Mouse (Mus musculus): ENCODE data around the gene Ndufb6. TPM values are rescaled to one million over a fixed set of nuclear protein-coding genes. Genes with fewer than 3 reads are reported as not detected.

Ndufb6 gene
- polyA plus RNA-seq, 1 experiment from 2014 or later: 542 TPM

- 81% methylated on average over 4 of the region's 4 CpGs for WGBS
- ATAC-seq (replicated peaks; ENCODE audit: low FRiP score, low read depth): no peak
- TF ChIP-seq CTCF (IDR thresholded peaks at IDR 0.05; ENCODE audit: low read depth): no peak
Measured at GRCm38 (mm10) chr4:40236829-40237228, 42.4 kb downstream of the Ndufb6 start.

DNA sequence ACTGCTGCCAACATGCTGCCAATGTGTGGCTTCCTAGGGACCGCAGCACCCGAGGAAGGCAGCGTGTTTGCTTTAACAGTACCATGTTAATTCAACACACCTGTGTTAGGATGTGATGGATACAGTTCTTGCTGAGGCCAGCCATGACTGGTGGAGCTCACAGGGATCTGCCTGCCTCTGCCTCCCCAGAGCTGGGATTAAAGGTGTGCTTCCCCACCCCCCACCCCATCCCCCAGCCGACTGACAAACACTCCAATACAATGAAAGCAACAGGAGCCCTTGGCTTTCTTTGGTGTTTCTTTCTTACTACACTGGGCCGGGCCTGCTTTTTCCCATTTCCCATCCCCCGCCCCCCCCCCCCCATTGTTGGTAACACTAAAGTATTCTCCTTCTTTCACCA lies 45.0 kb downstream of the Ndufb6 start:
- H3K27ac ChIP-seq: no peak overlapping the region
- ATAC-seq (replicated peaks; ENCODE audit: low FRiP score, low read depth) (no peak), DNase-seq (ENCODE audit: low spot score) (no peak)
- 86% methylated on average over 6 of the region's 6 CpGs for WGBS
- no peak for TF ChIP-seq CTCF (IDR thresholded peaks at IDR 0.05; ENCODE audit: low read depth)
- no peaks in the 10 kb centered on the region for H3K9me3 ChIP-seq (replicated peaks; ENCODE audit: low read length)
- no peak overlapping the region for H3K4me2 ChIP-seq (ENCODE audit: low read length)
- H3K4me3 ChIP-seq (replicated peaks; ENCODE audit: low read depth, low read length): no peak overlapping the region
- peaks cover 6% of the 10 kb centered on the region; the same call in 1 of the 2 replicates for H3K4me1 ChIP-seq (replicated peaks; ENCODE audit: insufficient read depth, low read length)
- H3K27me3 ChIP-seq (ENCODE audit: insufficient read depth, low read length): no peaks in the 10 kb centered on the region
- H3K9ac ChIP-seq (ENCODE audit: low read depth, low read length): no peak overlapping the region
- no peaks in the 10 kb centered on the region for H3K36me3 ChIP-seq (ENCODE audit: insufficient read depth, low read length)

More at GRCm38 (mm10) chr4:40236829-40237228, 42.4 kb downstream of the Ndufb6 start:
- Histone ChIP-seq H3K4me1 (replicated peaks; ENCODE audit: insufficient read depth, low read length) (peaks cover 6% of the 10 kb centered on the region; the same call in 1 of the 2 replicates), H3K27me3 (ENCODE audit: insufficient read depth, low read length) (no peaks in the 10 kb centered on the region), H3K4me2 (ENCODE audit: low read length) (no peak overlapping the region), H3K9ac (ENCODE audit: low read depth, low read length) (no peak overlapping the region), H3K9me3 (replicated peaks; ENCODE audit: low read length) (no peaks in the 10 kb centered on the region), H3K27ac (no peak overlapping the region), H3K4me3 (replicated peaks; ENCODE audit: low read depth, low read length) (no peak overlapping the region), H3K36me3 (ENCODE audit: insufficient read depth, low read length) (no peaks in the 10 kb centered on the region)
- no peak for DNase-seq (ENCODE audit: low spot score)

DNA sequence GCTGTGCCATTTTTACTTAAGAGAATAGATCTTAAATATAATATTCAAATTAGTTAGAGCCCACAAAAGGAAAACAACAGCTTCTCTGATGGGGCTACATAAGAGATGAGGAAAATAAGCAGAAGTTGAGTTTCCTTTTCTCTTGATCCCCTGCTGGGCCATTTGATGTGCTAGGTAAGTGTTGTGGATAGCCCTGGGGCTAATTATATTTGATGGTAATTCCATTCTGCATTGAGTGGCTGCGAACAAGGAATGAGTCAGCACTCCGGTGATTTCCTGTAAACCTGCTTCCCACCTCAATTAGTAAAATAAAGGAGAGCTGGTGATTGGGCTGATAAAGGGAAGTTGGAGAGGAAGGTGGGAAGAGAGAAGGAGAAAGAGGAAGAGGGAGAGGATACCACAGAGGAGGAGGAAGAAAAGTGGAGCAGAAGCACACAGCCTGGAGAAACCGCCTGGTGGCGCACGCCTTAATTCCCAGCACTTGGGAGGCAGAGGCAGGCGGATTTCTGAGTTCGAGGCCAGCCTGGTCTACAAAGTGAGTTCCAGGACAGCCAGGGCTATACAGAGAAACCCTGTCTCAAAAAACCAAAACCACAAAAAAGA lies 46.1 kb downstream of the Ndufb6 start:
- Histone ChIP-seq H3K9me3 (replicated peaks; ENCODE audit: low read length) (no peaks in the 10 kb centered on the region), H3K36me3 (ENCODE audit: insufficient read depth, low read length) (no peaks in the 10 kb centered on the region), H3K4me3 (replicated peaks; ENCODE audit: low read depth, low read length) (no peak overlapping the region), H3K4me1 (replicated peaks; ENCODE audit: insufficient read depth, low read length) (no peaks in the 10 kb centered on the region), H3K9ac (ENCODE audit: low read depth, low read length) (no peak overlapping the region), H3K27ac (no peak overlapping the region), H3K27me3 (ENCODE audit: insufficient read depth, low read length) (no peaks in the 10 kb centered on the region), H3K4me2 (ENCODE audit: low read length) (no peak overlapping the region)
- DNase-seq (ENCODE audit: low spot score) (no peak), ATAC-seq (replicated peaks; ENCODE audit: low FRiP score, low read depth) (no peak)
- no peak for TF ChIP-seq CTCF (IDR thresholded peaks at IDR 0.05; ENCODE audit: low read depth)
- WGBS: 93% methylated on average over 7 of the region's 7 CpGs

DNA sequence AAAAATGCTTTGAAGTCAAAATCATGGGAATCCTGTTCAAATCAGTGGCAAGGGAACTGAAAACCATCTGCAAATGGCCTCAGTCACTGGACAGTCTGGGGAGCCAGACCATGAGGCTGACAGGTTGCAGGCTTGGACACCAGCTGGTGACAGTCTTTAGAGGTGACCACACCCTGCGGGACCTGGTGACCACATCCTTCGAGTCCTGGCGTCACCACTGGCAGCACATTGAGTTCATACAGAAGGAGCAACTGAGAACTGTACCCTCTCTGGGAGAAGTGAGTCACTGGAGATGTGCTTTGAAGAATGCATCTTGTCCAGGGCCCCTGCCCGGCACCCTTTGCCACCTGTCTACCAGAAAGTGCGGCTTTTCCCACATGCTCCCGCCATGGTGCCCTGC lies 49.5 kb downstream of the Ndufb6 start:
- Histone ChIP-seq H3K27ac (no peak overlapping the region), H3K36me3 (ENCODE audit: insufficient read depth, low read length) (0 out of 2 replicates have a peak, but pooled peaks cover 11% of the 10 kb centered on the region), H3K9ac (ENCODE audit: low read depth, low read length) (no peak overlapping the region), H3K4me3 (replicated peaks; ENCODE audit: low read depth, low read length) (no peak overlapping the region), H3K4me2 (ENCODE audit: low read length) (no peak overlapping the region), H3K27me3 (ENCODE audit: insufficient read depth, low read length) (no peaks in the 10 kb centered on the region), H3K9me3 (replicated peaks; ENCODE audit: low read length) (no peaks in the 10 kb centered on the region), H3K4me1 (replicated peaks; ENCODE audit: insufficient read depth, low read length) (no peaks in the 10 kb centered on the region)
- ATAC-seq (replicated peaks; ENCODE audit: low FRiP score, low read depth) (no peak), DNase-seq (ENCODE audit: low spot score) (no peak)
- WGBS: 89% methylated on average over 6 of the region's 6 CpGs
- TF ChIP-seq CTCF (IDR thresholded peaks at IDR 0.05; ENCODE audit: low read depth): no peak

GRCm38 (mm10) chr4:40227886-40228285 lies 51.3 kb downstream of the Ndufb6 start:
- DNase-seq (ENCODE audit: low spot score) (no peak), ATAC-seq (replicated peaks; ENCODE audit: low FRiP score, low read depth) (no peak)
- H3K4me2 ChIP-seq (ENCODE audit: low read length): no peak overlapping the region
- no peaks in the 10 kb centered on the region for H3K4me1 ChIP-seq (replicated peaks; ENCODE audit: insufficient read depth, low read length)
- H3K27ac ChIP-seq: no peak overlapping the region
- H3K36me3 ChIP-seq (ENCODE audit: insufficient read depth, low read length): 0 out of 2 replicates have a peak, but pooled peaks cover 13% of the 10 kb centered on the region
- H3K27me3 ChIP-seq (ENCODE audit: insufficient read depth, low read length): no peaks in the 10 kb centered on the region
- no peaks in the 10 kb centered on the region for H3K9me3 ChIP-seq (replicated peaks; ENCODE audit: low read length)
- no peak overlapping the region for H3K9ac ChIP-seq (ENCODE audit: low read depth, low read length)
- no peak for TF ChIP-seq CTCF (IDR thresholded peaks at IDR 0.05; ENCODE audit: low read depth)
- 93% methylated on average over 7 of the region's 7 CpGs for WGBS
- no peak overlapping the region for H3K4me3 ChIP-seq (replicated peaks; ENCODE audit: low read depth, low read length)

DNA sequence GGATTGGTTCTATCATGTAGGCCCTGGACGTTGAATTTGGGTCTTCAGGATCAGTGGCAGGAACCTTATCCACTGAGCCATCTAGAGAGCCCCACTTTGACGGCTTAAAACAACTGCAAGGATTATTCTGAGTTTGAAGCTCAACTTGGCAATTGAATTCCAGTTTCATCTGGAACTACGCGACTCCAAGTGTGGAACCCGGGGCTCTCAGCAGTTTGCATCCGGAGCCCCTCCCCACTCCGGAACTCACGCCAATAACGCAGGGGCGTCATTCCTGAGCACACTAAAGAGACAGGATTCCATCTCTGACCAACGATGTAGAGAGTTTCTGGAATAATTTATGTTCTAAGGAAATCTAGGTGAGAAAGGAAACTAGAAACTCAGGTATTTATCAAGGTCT lies 52.1 kb downstream of the Ndufb6 start:
- no peaks in the 10 kb centered on the region for H3K9me3 ChIP-seq (replicated peaks; ENCODE audit: low read length)
- DNase-seq (ENCODE audit: low spot score) (no peak), ATAC-seq (replicated peaks; ENCODE audit: low FRiP score, low read depth) (no peak)
- TF ChIP-seq CTCF (IDR thresholded peaks at IDR 0.05; ENCODE audit: low read depth): no peak
- H3K27ac ChIP-seq: no peak overlapping the region
- H3K4me1 ChIP-seq (replicated peaks; ENCODE audit: insufficient read depth, low read length): no peaks in the 10 kb centered on the region
- 85% methylated on average over 11 of the region's 11 CpGs for WGBS
- no peak overlapping the region for H3K4me2 ChIP-seq (ENCODE audit: low read length)
- H3K4me3 ChIP-seq (replicated peaks; ENCODE audit: low read depth, low read length): no peak overlapping the region
- H3K36me3 ChIP-seq (ENCODE audit: insufficient read depth, low read length): 0 out of 2 replicates have a peak, but pooled peaks cover 16% of the 10 kb centered on the region
- no peak overlapping the region for H3K9ac ChIP-seq (ENCODE audit: low read depth, low read length)
- no peaks in the 10 kb centered on the region for H3K27me3 ChIP-seq (ENCODE audit: insufficient read depth, low read length)

GRCm38 (mm10) chr4:40226095-40226494 lies 53.1 kb downstream of the Ndufb6 start:
- Histone ChIP-seq H3K4me3 (replicated peaks; ENCODE audit: low read depth, low read length) (no peak overlapping the region), H3K9me3 (replicated peaks; ENCODE audit: low read length) (no peaks in the 10 kb centered on the region), H3K4me1 (replicated peaks; ENCODE audit: insufficient read depth, low read length) (no peaks in the 10 kb centered on the region), H3K4me2 (ENCODE audit: low read length) (no peak overlapping the region), H3K9ac (ENCODE audit: low read depth, low read length) (no peak overlapping the region), H3K27ac (no peak overlapping the region), H3K27me3 (ENCODE audit: insufficient read depth, low read length) (no peaks in the 10 kb centered on the region), H3K36me3 (ENCODE audit: insufficient read depth, low read length) (0 out of 2 replicates have a peak, but pooled peaks cover 18% of the 10 kb centered on the region)
- DNase-seq (ENCODE audit: low spot score): peak; percentile 17
- no peak for TF ChIP-seq CTCF (IDR thresholded peaks at IDR 0.05; ENCODE audit: low read depth)
- 67% methylated on average over 5 of the region's 5 CpGs for WGBS
- no peak for ATAC-seq (replicated peaks; ENCODE audit: low FRiP score, low read depth)

All from kidney, postnatal 0 days (tissue).